Comparison of ENCODE assay signal across 20 mouse cellular contexts in the genomic region with DNA sequence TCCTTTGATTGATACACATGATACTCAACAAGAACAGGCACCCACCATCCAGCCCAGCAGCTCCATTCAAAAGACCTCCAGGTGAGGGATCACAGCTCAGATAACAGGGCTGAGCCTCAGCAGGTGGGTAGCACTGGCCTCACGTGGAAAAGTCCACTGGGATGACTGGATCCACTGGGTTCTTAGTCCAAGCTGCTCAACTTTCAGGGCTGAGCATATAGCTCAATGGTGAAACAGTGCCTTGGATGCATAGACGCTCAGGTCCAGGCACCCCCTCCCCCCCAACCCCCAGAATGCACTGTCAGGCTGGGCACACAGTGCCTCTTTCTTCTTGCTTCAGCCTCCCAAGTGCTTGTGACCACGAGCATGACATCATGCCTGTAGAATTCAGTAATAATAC. TPM values are rescaled to one million over a fixed set of nuclear protein-coding genes. Genes with fewer than 3 reads are reported as not detected.
"Had no signal": no experiment of that assay in that cellular context is flagged by ENCODE, and none has a peak within 500 bp of the region (broad histone marks: within the 10 kb centered on the region; RNA-seq: fewer than 3 reads in every experiment).

No protein-coding gene starts in this region.

- H3K36me3 ChIP-seq: midbrain, embryonic 13.5 days; midbrain, embryonic 15.5 days; neural tube, embryonic 12.5 days had no signal

- H3K9me3 ChIP-seq: lung, embryonic 15.5 days; midbrain, embryonic 13.5 days; midbrain, embryonic 15.5 days; neural tube, embryonic 12.5 days; stomach, embryonic 15.5 days had no signal

- H3K4me2 ChIP-seq: lung, embryonic 15.5 days; midbrain, embryonic 11.5 days; midbrain, embryonic 13.5 days; midbrain, embryonic 15.5 days; neural tube, embryonic 12.5 days; stomach, embryonic 15.5 days had no signal

- H3K27me3 ChIP-seq: lung, embryonic 15.5 days; midbrain, embryonic 13.5 days; midbrain, embryonic 15.5 days; neural tube, embryonic 12.5 days; stomach, embryonic 15.5 days had no signal

- H3K4me1 ChIP-seq: lung, embryonic 15.5 days; midbrain, embryonic 13.5 days; midbrain, embryonic 15.5 days; neural tube, embryonic 12.5 days; stomach, embryonic 15.5 days had no signal

- H3K9ac ChIP-seq: liver, postnatal 0 days; lung, embryonic 15.5 days; midbrain, embryonic 13.5 days; midbrain, embryonic 15.5 days; neural tube, embryonic 12.5 days; stomach, embryonic 15.5 days had no signal

- DNase-seq: liver, postnatal 0 days; lung, adult 2 months; lung, postnatal 14 days; lung, postnatal 36 days; right cerebral cortex, postnatal 14 days; thymus, adult 2 months; thymus, postnatal 25 days; thymus, postnatal 4 days had no signal

- H3K4me3 ChIP-seq: lung, embryonic 15.5 days; megakaryocyte, embryonic 14.5 days; midbrain, embryonic 13.5 days; midbrain, embryonic 15.5 days; neural tube, embryonic 12.5 days; stomach, embryonic 15.5 days had no signal

- H3K27ac ChIP-seq: lung, embryonic 15.5 days; macrophage; midbrain, embryonic 13.5 days; midbrain, embryonic 15.5 days; neural tube, embryonic 12.5 days; stomach, embryonic 15.5 days; stomach, postnatal 0 days had no signal

RNA-seq across cellular contexts. Expression of a gene that starts 16.2 kb away (rescaled TPM):
- total RNA-seq: megakaryocyte progenitor cell, adult 5-6 weeks; monocyte, adult 5-6 weeks; neutrophil, adult 5-6 weeks had no signal

RNA-seq across cellular contexts. Expression of a gene that starts 54.2 kb away (rescaled TPM):
- total RNA-seq: megakaryocyte progenitor cell, adult 5-6 weeks; monocyte, adult 5-6 weeks; neutrophil, adult 5-6 weeks had no signal
- polyA plus RNA-seq: macrophage had no signal
